ENCODE assay signal across 23 mouse cellular contexts in genomic region chr1:125172474-125172873, GRCm38 (mm10).
DNase-seq lines count a peak whose midpoint lies in the region; ATAC-seq and TF ChIP-seq lines count a peak whose summit lies in the region.
"Had no signal": no experiment of that assay in that cellular context is flagged by ENCODE, and none has a peak within 500 bp of the region (broad histone marks: within the 10 kb centered on the region; RNA-seq: fewer than 3 reads in every experiment).

No protein-coding gene starts in this region.

- DNase-seq in brain, embryonic 14.5 days (ENCODE audit: low read depth), result peak; percentile 35
- DNase-seq: adrenal gland, adult 8-10 months; adrenal gland, postnatal 14 days; adrenal gland, postnatal 36 days; B cell, adult 2 months; cerebellum, adult 11 months; cerebellum, adult 18-20 months; cerebellum, adult 8-10 months; cerebellum, adult 9-11 months; cerebellum, postnatal 14 days; cerebellum, postnatal 36 days; embryo, embryonic 11 days had no signal

- no peak overlapping the region for H3K9ac ChIP-seq in forebrain, embryonic 13.5 days
- H3K9ac ChIP-seq in forebrain, embryonic 12.5 days, result no peak overlapping the region
- H3K9ac ChIP-seq in forebrain, embryonic 16.5 days (replicated peaks; ENCODE audit: low read depth, low read length), result no peak overlapping the region
- H3K9ac ChIP-seq in forebrain, embryonic 15.5 days (replicated peaks), result no peak overlapping the region
- H3K9ac ChIP-seq: embryonic facial prominence, embryonic 13.5 days; embryonic facial prominence, embryonic 15.5 days had no signal

- peak; percentile 55 for ATAC-seq in forebrain, embryonic 13.5 days
- no peak for ATAC-seq in forebrain, embryonic 12.5 days (ENCODE audit: low FRiP score)
- ATAC-seq in forebrain, embryonic 16.5 days, result peak; percentile 62; the same call in 1 of the 2 replicates
- no peak for ATAC-seq in forebrain, embryonic 15.5 days (replicated peaks)
- ATAC-seq: activated CD4-positive, CD25-positive, alpha-beta regulatory T cell, adult 4 months; CD4-positive, CD25-positive, alpha-beta regulatory T cell, adult 4 months had no signal

- H3K27ac ChIP-seq in forebrain, embryonic 13.5 days, result no peak overlapping the region
- no peak overlapping the region for H3K27ac ChIP-seq in forebrain, embryonic 12.5 days
- no peak overlapping the region for H3K27ac ChIP-seq in forebrain, embryonic 16.5 days (ENCODE audit: low read length)
- no peak overlapping the region for H3K27ac ChIP-seq in forebrain, embryonic 15.5 days (replicated peaks)
- H3K27ac ChIP-seq: embryonic facial prominence, embryonic 13.5 days; embryonic facial prominence, embryonic 15.5 days had no signal

- H3K4me3 ChIP-seq in forebrain, embryonic 13.5 days, result no peak overlapping the region
- H3K4me3 ChIP-seq in forebrain, embryonic 12.5 days (replicated peaks), result no peak overlapping the region
- H3K4me3 ChIP-seq in forebrain, embryonic 16.5 days (replicated peaks; ENCODE audit: low read length), result no peak overlapping the region
- H3K4me3 ChIP-seq in forebrain, embryonic 15.5 days, result no peak overlapping the region
- H3K4me3 ChIP-seq: embryonic facial prominence, embryonic 13.5 days; embryonic facial prominence, embryonic 15.5 days; erythroblast, embryonic 14.5 days had no signal

- no peak for TF ChIP-seq CTCF in brain, embryonic 14.5 days (IDR thresholded peaks at IDR 0.05; ENCODE audit: borderline replicate concordance, extremely low read depth, insufficient read depth, insufficient read length)

- no peak overlapping the region for H3K4me2 ChIP-seq in forebrain, embryonic 13.5 days
- H3K4me2 ChIP-seq in forebrain, embryonic 12.5 days, result no peak overlapping the region
- no peak overlapping the region for H3K4me2 ChIP-seq in forebrain, embryonic 16.5 days (ENCODE audit: low read length)
- H3K4me2 ChIP-seq in forebrain, embryonic 15.5 days (replicated peaks), result no peak overlapping the region
- H3K4me2 ChIP-seq: embryonic facial prominence, embryonic 13.5 days; embryonic facial prominence, embryonic 15.5 days had no signal

- H3K36me3 ChIP-seq in forebrain, embryonic 13.5 days (ENCODE audit: poor library complexity, severe bottlenecking), result no peaks in the 10 kb centered on the region
- H3K36me3 ChIP-seq in forebrain, embryonic 12.5 days (replicated peaks), result no peaks in the 10 kb centered on the region
- no peaks in the 10 kb centered on the region for H3K36me3 ChIP-seq in forebrain, embryonic 16.5 days (ENCODE audit: control insufficient read depth, insufficient read depth)
- H3K36me3 ChIP-seq in forebrain, embryonic 15.5 days, result no peaks in the 10 kb centered on the region
- H3K36me3 ChIP-seq: embryonic facial prominence, embryonic 13.5 days; embryonic facial prominence, embryonic 15.5 days; G1E had no signal

- WGBS in forebrain, embryonic 13.5 days, result 11% methylated on average over 1 of the region's 1 CpGs
- WGBS in forebrain, embryonic 12.5 days, result 4% methylated on average over 1 of the region's 1 CpGs
- 4% methylated on average over 1 of the region's 1 CpGs for WGBS in forebrain, embryonic 16.5 days
- 14% methylated on average over 1 of the region's 1 CpGs for WGBS in forebrain, embryonic 15.5 days

- no peak for TF ChIP-seq POLR2A in brain, embryonic 14.5 days (IDR thresholded peaks at IDR 0.05; ENCODE audit: borderline replicate concordance, extremely low read depth, insufficient read depth, insufficient read length, poor library complexity, severe bottlenecking)

- no peaks in the 10 kb centered on the region for H3K27me3 ChIP-seq in forebrain, embryonic 13.5 days
- no peaks in the 10 kb centered on the region for H3K27me3 ChIP-seq in forebrain, embryonic 12.5 days
- H3K27me3 ChIP-seq in forebrain, embryonic 16.5 days (replicated peaks; ENCODE audit: control insufficient read depth, insufficient read depth, low read length), result no peaks in the 10 kb centered on the region
- no peaks in the 10 kb centered on the region for H3K27me3 ChIP-seq in forebrain, embryonic 15.5 days
- H3K27me3 ChIP-seq: embryonic facial prominence, embryonic 13.5 days; embryonic facial prominence, embryonic 15.5 days; Patski had no signal

- no peaks in the 10 kb centered on the region for H3K9me3 ChIP-seq in forebrain, embryonic 13.5 days (replicated peaks)
- H3K9me3 ChIP-seq in forebrain, embryonic 12.5 days, result no peaks in the 10 kb centered on the region
- no peaks in the 10 kb centered on the region for H3K9me3 ChIP-seq in forebrain, embryonic 16.5 days (ENCODE audit: control insufficient read depth, low read length)
- no peaks in the 10 kb centered on the region for H3K9me3 ChIP-seq in forebrain, embryonic 15.5 days
- H3K9me3 ChIP-seq: embryonic facial prominence, embryonic 13.5 days; embryonic facial prominence, embryonic 15.5 days had no signal

- H3K4me1 ChIP-seq in forebrain, embryonic 13.5 days, result no peaks in the 10 kb centered on the region
- H3K4me1 ChIP-seq in forebrain, embryonic 12.5 days, result no peaks in the 10 kb centered on the region
- no peaks in the 10 kb centered on the region for H3K4me1 ChIP-seq in forebrain, embryonic 16.5 days (replicated peaks; ENCODE audit: control insufficient read depth, insufficient read depth, low read length)
- H3K4me1 ChIP-seq in forebrain, embryonic 15.5 days, result no peaks in the 10 kb centered on the region
- H3K4me1 ChIP-seq: embryonic facial prominence, embryonic 13.5 days; embryonic facial prominence, embryonic 15.5 days had no signal

Comparison
In these comparisons a context has a peak if more than half of its experiments do, and no peak if none do; other contexts are left out.
1. ATAC-seq: peak in forebrain, embryonic 13.5 days (single experiment) and forebrain, embryonic 16.5 days (single experiment); none in forebrain, embryonic 12.5 days (single experiment) and forebrain, embryonic 15.5 days (single experiment).